Mouse (Mus musculus): ENCODE results near the gene Gm20708.

The Gm20708 gene

GRCm38 (mm10) chr11:117806781-117807180, 2.7 kb upstream of the Gm20708 start:
- in situ Hi-C loops (cut with MboI, MseI): loop anchor here (25.0 kb wide), 1 partner anchor 1419 kb away; no protein-coding TSS in a partner anchor

GRCm38 (mm10) chr11:117810401-117811046, 1.1 kb downstream of the Gm20708 start:
- in situ Hi-C loops (cut with MboI, MseI): loop anchor here (25.0 kb wide), 1 partner anchor 1423 kb away; no protein-coding TSS in a partner anchor

- in situ Hi-C loops (cut with MboI, MseI): loop anchor here (25.0 kb wide), 1 partner anchor 1427 kb away; no protein-coding TSS in a partner anchor
Observed at GRCm38 (mm10) chr11:117813867-117814266, 4.4 kb downstream of the Gm20708 start.

- in situ Hi-C loops (cut with MboI, MseI): loop anchor here (25.0 kb wide), 1 partner anchor 1428 kb away; no protein-coding TSS in a partner anchor
Observed at GRCm38 (mm10) chr11:117814704-117815366, 5.4 kb downstream of the Gm20708 start.

GRCm38 (mm10) chr11:117815850-117816249, 6.4 kb downstream of the Gm20708 start:
- in situ Hi-C loops (cut with MboI, MseI): loop anchor here (25.0 kb wide), 1 partner anchor 1429 kb away; no protein-coding TSS in a partner anchor

- in situ Hi-C loops (cut with MboI, MseI): loop anchor here (25.0 kb wide), 1 partner anchor 1429 kb away; no protein-coding TSS in a partner anchor
Observed at GRCm38 (mm10) chr11:117816389-117816996, 7.0 kb downstream of the Gm20708 start.

- in situ Hi-C loops (cut with MboI, MseI): loop anchor here (25.0 kb wide), 1 partner anchor 1432 kb away; no protein-coding TSS in a partner anchor
Observed at GRCm38 (mm10) chr11:117819095-117819494, 9.6 kb downstream of the Gm20708 start.

GRCm38 (mm10) chr11:117820173-117820572, 10.7 kb downstream of the Gm20708 start:
- in situ Hi-C loops (cut with MboI, MseI): loop anchor here (5.0 to 25.0 kb wide), 2 partner anchors 68 to 1433 kb away; no protein-coding TSS in a partner anchor

- in situ Hi-C loops (cut with MboI, MseI): loop anchor here (5.0 to 25.0 kb wide), 2 partner anchors 70 to 1435 kb away; no protein-coding TSS in a partner anchor
Observed at GRCm38 (mm10) chr11:117821868-117822267, 12.4 kb downstream of the Gm20708 start.

- in situ Hi-C loops (cut with MboI, MseI): loop anchor here (5.0 to 25.0 kb wide), 2 partner anchors 70 to 1435 kb away; no protein-coding TSS in a partner anchor
Observed at GRCm38 (mm10) chr11:117822728-117823241, 13.3 kb downstream of the Gm20708 start.

- in situ Hi-C loops (cut with MboI, MseI): loop anchor here (5.0 to 25.0 kb wide), 2 partner anchors 71 to 1436 kb away; no protein-coding TSS in a partner anchor
Observed at GRCm38 (mm10) chr11:117823411-117823810, 13.9 kb downstream of the Gm20708 start.

- in situ Hi-C loops (cut with MboI, MseI): loop anchor here (5.0 to 25.0 kb wide), 2 partner anchors 72 to 1437 kb away; no protein-coding TSS in a partner anchor
Observed at GRCm38 (mm10) chr11:117824060-117824969, 14.8 kb downstream of the Gm20708 start.

GRCm38 (mm10) chr11:117825333-117826101, 16.0 kb downstream of the Gm20708 start, which contains the start of the genes Afmid and Tk1:
Afmid (plus strand) TSS chr11:117825924.
Tk1 (minus strand) TSS chr11:117826092.
- in situ Hi-C loops (cut with MboI, MseI): no loop called here

- in situ Hi-C loops (cut with MboI, MseI): no loop called here
Observed at GRCm38 (mm10) chr11:117826164-117826563, 16.7 kb downstream of the Gm20708 start.

GRCm38 (mm10) chr11:117826916-117827315, 17.4 kb downstream of the Gm20708 start:
- in situ Hi-C loops (cut with MboI, MseI): no loop called here

- in situ Hi-C loops (cut with MboI, MseI): no loop called here
Observed at GRCm38 (mm10) chr11:117827386-117827785, 17.9 kb downstream of the Gm20708 start.

- in situ Hi-C loops (cut with MboI, MseI): no loop called here
Observed at GRCm38 (mm10) chr11:117828149-117828887, 18.9 kb downstream of the Gm20708 start.

- in situ Hi-C loops (cut with MboI, MseI): no loop called here
Observed at GRCm38 (mm10) chr11:117828888-117829604, 19.6 kb downstream of the Gm20708 start.

Data from T-helper 2 cell (primary cell).